Mouse (Mus musculus) forebrain, embryonic 14.5 days (tissue): ENCODE measurements around the gene Ralgps1. TPM values are rescaled to one million over a fixed set of nuclear protein-coding genes. Genes with fewer than 3 reads are reported as not detected.
A peak's percentile ranks its signal among the peaks of the same experiment; 100 is the strongest.

Source experiments
- ATAC-seq: fragments of 200-750 bp; cut with Nextera tagmentation; 2 replicates; pipeline ENCODE4 v1.8.0; 2017; ENCODE audit warnings: mild to moderate bottlenecking, moderate library complexity
- DNase-seq: peaks from one replicate; pipeline ENCODE4 v3.0.0-alpha.2; 2015; ENCODE audit warnings: low spot score
- H3K27ac ChIP-seq: fragments of 300-500 bp; sonication (generic); 2 replicates; pipeline ENCODE4 v1.5.1; 2014; ENCODE audit warnings: low read depth, mild to moderate bottlenecking, control low read depth, low read length, moderate library complexity
- H3K27me3 ChIP-seq: fragments of 300-500 bp; sonication (generic); replicated peaks from 2 replicates; pipeline ENCODE4 v1.6.1; 2014; ENCODE audit warnings: low read length, control low read depth, mixed read lengths; ENCODE audit not compliant: control insufficient read depth, insufficient read depth
- H3K36me3 ChIP-seq: fragments of 300-500 bp; sonication (generic); 2 replicates; pipeline ENCODE4 v1.6.1; 2014; ENCODE audit warnings: low read length, control low read depth; ENCODE audit not compliant: control insufficient read depth, insufficient read depth
- H3K4me1 ChIP-seq: fragments of 300-500 bp; sonication (generic); 2 replicates; pipeline ENCODE4 v1.6.1; 2014; ENCODE audit warnings: antibody characterized with exemption, low read length, control low read depth; ENCODE audit not compliant: control insufficient read depth, insufficient read depth
- H3K4me2 ChIP-seq: fragments of 300-500 bp; sonication (generic); 2 replicates; pipeline ENCODE4 v1.6.1; 2014; ENCODE audit warnings: mild to moderate bottlenecking, control low read depth, low read length
- H3K4me3 ChIP-seq: fragments of 300-500 bp; sonication (generic); 2 replicates; pipeline ENCODE4 v1.5.1; 2014; ENCODE audit warnings: low read depth, low read length, control low read depth
- H3K9ac ChIP-seq: fragments of 300-500 bp; sonication (generic); 2 replicates; pipeline ENCODE4 v1.6.1; 2014; ENCODE audit warnings: mild to moderate bottlenecking, low read length, control low read depth, moderate library complexity
- H3K9me3 ChIP-seq: fragments of 300-500 bp; sonication (generic); replicated peaks from 2 replicates; pipeline ENCODE4 v1.6.1; 2016; ENCODE audit warnings: low read length, control low read depth, mixed read lengths; ENCODE audit not compliant: control insufficient read depth
- WGBS: fragments of 180-500 bp; shearing (Covaris S2); extraction: QIAGEN DNeasy Blood & Tissue Kit; methylation state at CpG from one replicate; pipeline ENCODE4 v1.1.7; 2014; 5-methylcytosine and 5-hydroxymethylcytosine counted together
- polyA plus RNA-seq: library from polyadenylated mRNA; unstranded; fragments of >200 nt; fragmentation: Nextera tagmentation; extraction: Ambion mirVana; gene quantifications from 2 replicates; pipeline ENCODE4 v1.2.1, GENCODE M21; 2014

Ralgps1 gene
- polyA plus RNA-seq, 1 experiment from 2014 or later, result 32.6 TPM

DNA sequence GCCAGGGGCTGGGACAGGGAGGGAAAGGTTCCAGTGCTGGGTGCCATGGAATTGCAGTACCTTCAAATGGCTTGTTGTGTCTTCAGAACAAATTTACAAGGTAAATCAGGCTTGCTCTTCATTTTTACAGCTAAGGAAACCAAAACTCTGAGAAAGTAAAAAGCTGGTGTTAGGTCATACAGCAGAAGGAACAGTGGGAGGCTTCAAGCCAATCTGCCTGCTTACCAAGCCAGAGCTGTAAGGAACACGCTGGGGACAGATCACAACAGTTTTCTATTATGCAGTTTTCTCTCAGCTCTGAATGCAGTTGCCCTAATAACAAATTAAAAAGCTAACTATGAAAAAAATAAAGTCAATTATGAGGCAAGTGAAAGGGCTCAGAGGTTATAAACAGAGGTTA lies 2.8 kb downstream of the Ralgps1 start:
- H3K9ac ChIP-seq, result no peak overlapping the region
- no peak for ATAC-seq
- DNase-seq, result no peak
- H3K4me1 ChIP-seq, result peaks cover 24% of the 10 kb centered on the region
- no peak overlapping the region for H3K4me2 ChIP-seq
- 88% methylated on average over 1 of the region's 1 CpGs for WGBS
- no peak overlapping the region for H3K4me3 ChIP-seq
- H3K27me3 ChIP-seq, result no peaks in the 10 kb centered on the region
- no peak overlapping the region for H3K27ac ChIP-seq
- peaks cover 8% of the 10 kb centered on the region; the same call in 1 of the 2 replicates for H3K36me3 ChIP-seq
- no peaks in the 10 kb centered on the region for H3K9me3 ChIP-seq

DNA sequence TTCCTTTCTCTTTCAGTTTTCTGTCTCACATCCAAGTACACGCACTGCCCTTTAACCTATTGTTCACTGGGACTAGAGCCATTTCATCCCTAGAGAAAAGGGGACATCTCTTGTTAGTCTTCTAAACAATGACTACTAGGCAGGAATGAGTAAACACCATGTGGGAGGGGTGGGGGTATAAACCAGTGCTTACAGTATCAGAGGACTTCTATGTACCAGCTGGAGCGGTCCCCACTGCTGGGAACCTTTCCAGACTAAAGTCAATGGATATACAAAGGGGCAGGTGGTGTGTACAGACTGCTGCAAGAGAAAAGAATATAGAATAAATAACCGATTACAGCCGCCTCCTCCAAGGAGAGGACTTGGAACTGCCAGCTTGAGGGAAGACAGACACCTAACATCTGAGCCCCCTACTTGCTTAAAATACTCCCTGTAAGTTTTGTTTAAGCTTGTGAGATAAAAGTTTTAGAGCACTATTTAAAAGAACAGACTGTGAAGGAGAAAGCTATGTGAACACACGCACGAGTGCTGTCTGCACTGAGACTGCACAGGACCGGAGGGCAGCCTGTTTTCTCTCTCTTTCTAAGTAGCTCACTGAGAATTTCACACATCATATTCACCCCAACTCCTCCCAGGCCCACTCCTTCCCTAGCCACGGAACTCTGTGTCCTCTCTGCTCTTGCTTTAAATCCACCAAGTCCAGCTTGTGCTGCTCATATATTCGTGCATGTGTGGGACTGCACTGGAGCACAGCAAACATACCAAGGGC lies 5.4 kb downstream of the Ralgps1 start:
- no peak overlapping the region for H3K4me3 ChIP-seq
- H3K4me2 ChIP-seq, result peak overlapping the region; percentile 12; the same call in 1 of the 2 replicates
- peaks cover 24% of the 10 kb centered on the region for H3K4me1 ChIP-seq
- 36% methylated on average over 9 of the region's 9 CpGs for WGBS
- H3K36me3 ChIP-seq, result peaks cover 8% of the 10 kb centered on the region; the same call in 1 of the 2 replicates
- H3K9ac ChIP-seq, result peak overlapping the region; percentile 17; the same call in 1 of the 2 replicates
- ATAC-seq (peak; percentile 84), DNase-seq (peak; percentile 90)
- H3K27me3 ChIP-seq, result no peaks in the 10 kb centered on the region
- H3K9me3 ChIP-seq, result no peaks in the 10 kb centered on the region
- peak overlapping the region; percentile 85 for H3K27ac ChIP-seq

DNA sequence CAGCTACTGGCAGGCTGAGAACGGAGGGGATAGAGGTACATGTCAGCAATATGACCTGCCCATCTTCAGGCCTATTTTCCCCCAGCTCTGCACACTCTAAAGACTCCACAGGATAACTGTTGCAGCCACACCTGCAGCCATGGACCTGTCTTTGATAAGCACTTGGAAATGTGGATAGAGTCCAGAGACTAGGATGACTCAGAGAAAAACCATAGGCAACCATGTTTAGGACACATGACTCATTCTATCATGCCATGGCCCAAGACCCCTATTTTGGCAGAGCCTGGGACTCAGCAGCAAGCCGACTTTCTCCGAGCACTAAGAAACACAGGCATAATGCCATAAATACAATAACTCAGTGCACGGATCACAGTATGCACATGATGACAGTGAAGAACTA lies 6.6 kb downstream of the Ralgps1 start:
- DNase-seq, result no peak
- no peak for ATAC-seq
- 90% methylated on average over 4 of the region's 4 CpGs for WGBS
- H3K4me3 ChIP-seq, result no peak overlapping the region
- no peaks in the 10 kb centered on the region for H3K9me3 ChIP-seq
- peaks cover 8% of the 10 kb centered on the region; the same call in 1 of the 2 replicates for H3K36me3 ChIP-seq
- no peak overlapping the region for H3K9ac ChIP-seq
- H3K27me3 ChIP-seq, result no peaks in the 10 kb centered on the region
- peaks cover 20% of the 10 kb centered on the region for H3K4me1 ChIP-seq
- 0 out of 2 replicates have a peak overlapping the region, but pooled peaks have one; percentile 85 for H3K27ac ChIP-seq
- no peak overlapping the region for H3K4me2 ChIP-seq

DNA sequence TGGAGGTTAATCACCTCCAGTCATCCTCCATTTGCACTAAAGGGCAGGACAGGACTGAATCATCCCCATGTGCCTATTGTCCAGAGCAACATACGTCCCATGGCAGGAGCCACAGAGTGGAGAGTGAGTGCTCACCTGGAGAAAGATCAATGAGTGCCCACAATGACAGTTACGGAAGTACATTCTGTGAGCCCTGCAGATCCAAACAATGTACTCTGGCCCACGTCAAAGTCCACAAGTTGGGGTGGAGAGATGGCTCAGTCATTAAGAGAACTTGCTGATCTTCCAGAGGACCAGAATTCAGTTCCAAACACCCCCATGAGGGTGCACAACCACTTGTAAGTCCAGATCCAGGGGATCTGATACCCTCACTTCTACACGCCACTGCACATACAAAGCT lies 7.4 kb downstream of the Ralgps1 start:
- H3K4me1 ChIP-seq, result peaks cover 18% of the 10 kb centered on the region
- WGBS, result 89% methylated on average over 4 of the region's 4 CpGs

DNA sequence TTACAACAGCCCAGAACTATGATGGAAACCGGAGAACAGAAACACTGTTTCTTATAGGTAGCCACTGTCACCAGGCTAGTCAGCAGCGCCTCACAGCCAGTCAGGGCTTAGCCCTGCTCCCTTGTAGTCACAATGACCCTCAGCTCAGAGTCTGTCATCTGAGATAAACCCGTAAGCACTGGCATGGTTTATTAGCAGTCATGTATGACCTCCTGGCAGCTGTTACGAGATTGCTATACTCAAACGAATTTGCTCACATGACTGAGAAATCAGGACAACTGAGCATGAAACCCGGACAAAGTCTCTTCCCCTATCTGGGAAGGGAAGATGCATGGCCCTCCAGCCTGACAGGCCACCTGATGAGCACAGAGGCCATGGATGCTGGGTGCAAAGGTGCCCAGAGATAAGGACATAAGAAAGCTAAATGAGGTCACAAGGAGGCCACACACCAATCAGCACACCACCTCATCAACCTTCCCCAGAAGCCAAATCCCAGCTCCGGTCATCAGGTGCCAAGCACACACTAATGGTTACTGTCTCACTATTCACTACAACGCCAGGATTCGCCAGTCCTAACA lies 10.1 kb downstream of the Ralgps1 start:
- no peak for DNase-seq
- 86% methylated on average over 9 of the region's 9 CpGs for WGBS

More for the DNA sequence above, 7.4 kb downstream of the Ralgps1 start:
- Histone ChIP-seq H3K4me2 (no peak overlapping the region), H3K27ac (no peak overlapping the region), H3K27me3 (no peaks in the 10 kb centered on the region), H3K9ac (no peak overlapping the region), H3K36me3 (peaks cover 8% of the 10 kb centered on the region; the same call in 1 of the 2 replicates), H3K9me3 (no peaks in the 10 kb centered on the region), H3K4me3 (no peak overlapping the region)
- ATAC-seq, result no peak
- no peak for DNase-seq

DNA sequence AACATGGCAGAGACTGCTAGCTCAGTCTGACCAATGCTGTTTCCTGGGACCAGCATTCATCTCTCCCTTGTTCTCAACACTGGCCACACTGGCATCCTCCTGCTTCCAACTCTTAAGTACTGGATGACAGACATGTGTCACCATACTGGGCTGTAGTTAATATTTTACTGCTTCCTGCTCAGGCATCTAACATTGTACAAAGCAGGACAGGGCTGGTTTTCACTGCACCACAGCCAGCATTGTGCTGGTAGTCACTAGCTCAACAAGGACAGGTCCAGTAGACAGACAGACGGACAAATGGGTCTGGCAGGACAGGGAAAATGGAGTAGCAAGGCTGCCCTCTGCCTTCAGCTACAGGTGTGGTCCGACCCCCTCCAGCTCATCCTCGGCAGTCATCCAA lies 10.7 kb downstream of the Ralgps1 start:
- Histone ChIP-seq H3K27ac (no peak overlapping the region), H3K4me2 (no peak overlapping the region), H3K4me1 (peaks cover 14% of the 10 kb centered on the region), H3K4me3 (no peak overlapping the region), H3K27me3 (no peaks in the 10 kb centered on the region), H3K9ac (no peak overlapping the region), H3K9me3 (no peaks in the 10 kb centered on the region), H3K36me3 (no peaks in the 10 kb centered on the region)
- ATAC-seq (no peak), DNase-seq (no peak)
- WGBS, result 79% methylated on average over 3 of the region's 3 CpGs

More for the DNA sequence above, 10.1 kb downstream of the Ralgps1 start:
- Histone ChIP-seq H3K36me3 (no peaks in the 10 kb centered on the region), H3K9me3 (no peaks in the 10 kb centered on the region), H3K27ac (no peak overlapping the region), H3K27me3 (no peaks in the 10 kb centered on the region), H3K4me3 (no peak overlapping the region), H3K4me2 (no peak overlapping the region), H3K4me1 (peaks cover 15% of the 10 kb centered on the region), H3K9ac (no peak overlapping the region)
- ATAC-seq, result no peak

DNA sequence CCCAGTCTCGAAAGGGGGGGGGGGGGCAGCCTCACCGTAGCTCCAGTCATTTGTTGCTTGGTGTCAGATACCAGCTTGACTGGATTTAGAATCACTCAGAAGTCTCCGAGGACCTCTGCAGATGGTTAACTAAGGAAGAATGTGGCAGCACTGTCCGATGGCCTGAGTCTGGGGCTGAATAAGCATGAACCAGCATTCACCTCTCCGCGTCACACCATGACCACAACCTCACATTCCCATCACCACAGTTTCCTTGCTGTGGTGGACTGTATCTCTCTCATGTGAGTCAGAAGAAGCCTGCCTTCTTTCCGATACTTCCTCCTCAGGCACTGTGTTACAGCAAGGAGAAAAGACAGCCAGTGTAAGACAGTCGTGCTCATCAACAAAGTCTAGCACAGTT lies 12.1 kb downstream of the Ralgps1 start:
- H3K9ac ChIP-seq, result no peak overlapping the region
- WGBS, result 93% methylated on average over 8 of the region's 8 CpGs
- no peaks in the 10 kb centered on the region for H3K27me3 ChIP-seq
- H3K4me3 ChIP-seq, result no peak overlapping the region
- no peaks in the 10 kb centered on the region for H3K36me3 ChIP-seq
- no peak for ATAC-seq
- peaks cover 14% of the 10 kb centered on the region for H3K4me1 ChIP-seq
- no peak overlapping the region for H3K4me2 ChIP-seq
- no peak overlapping the region for H3K27ac ChIP-seq
- H3K9me3 ChIP-seq, result no peaks in the 10 kb centered on the region
- no peak for DNase-seq

DNA sequence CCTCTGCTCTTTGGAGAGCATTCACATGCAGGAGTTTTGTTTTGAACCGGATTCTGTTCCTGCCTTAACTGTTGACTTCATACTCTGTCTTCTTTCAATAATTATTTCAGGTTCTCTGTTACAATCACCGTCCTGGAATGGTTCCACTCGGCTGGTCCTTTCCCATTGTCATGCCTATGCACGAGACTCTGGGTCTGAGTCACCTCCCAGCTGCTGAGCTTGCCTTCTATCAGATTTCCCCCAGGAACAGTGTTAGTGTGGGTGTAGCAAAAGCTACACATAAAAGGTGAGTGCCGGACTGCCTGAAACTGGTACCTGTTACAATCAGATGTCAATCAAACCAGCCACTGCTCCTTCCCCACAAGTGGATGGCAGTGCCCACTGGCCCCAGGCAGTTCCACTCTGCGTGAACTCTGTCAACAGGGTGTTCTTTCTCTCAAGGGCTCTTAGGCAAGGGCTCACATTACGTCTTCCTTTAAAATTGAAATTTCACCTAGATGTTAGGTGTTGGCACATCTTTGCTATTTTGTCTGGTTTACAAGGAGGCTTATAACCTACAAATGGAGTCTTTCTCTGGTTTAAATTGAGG lies 13.9 kb downstream of the Ralgps1 start:
- DNase-seq, result no peak

More for the DNA sequence above, 13.9 kb downstream of the Ralgps1 start:
- Histone ChIP-seq H3K4me2 (no peak overlapping the region), H3K27me3 (no peaks in the 10 kb centered on the region), H3K4me1 (peaks cover 26% of the 10 kb centered on the region), H3K9me3 (no peaks in the 10 kb centered on the region), H3K4me3 (no peak overlapping the region), H3K27ac (0 out of 2 replicates have a peak overlapping the region, but pooled peaks have one; percentile 16), H3K9ac (no peak overlapping the region), H3K36me3 (no peaks in the 10 kb centered on the region)
- 89% methylated on average over 7 of the region's 7 CpGs for WGBS
- ATAC-seq, result no peak
